Mouse (Mus musculus): Measurements from ENCODE around the gene Gm11007.
"Not testable (repeated sequence)": the region's sequence is repeated elsewhere in the genome, so short reads cannot be mapped to it uniquely, and the experiment has no call there.

Gene Gm11007

GRCm38 (mm10) chr2:175643678-175644077 lies at the start of gene Gm11007:
Gm11007 (plus strand) TSS chr2:175643978.
- DNase-seq: not testable (repeated sequence)
